Mouse (Mus musculus) intestine, postnatal 0 days (tissue): ENCODE measurements at regions not wholly inside any gene's neighbourhood (a gene's known extent, or its start where the extent isn't known, plus 50 kb on each side); places are given as distances from the start of the nearest gene placed in this dataset.

Source experiments
- ATAC-seq: fragments of 200-750 bp; cut with Nextera tagmentation; 2 replicates; pipeline ENCODE4 v1.8.0; 2017; ENCODE audit warnings: mild to moderate bottlenecking, moderate TSS enrichment, moderate library complexity
- H3K27ac ChIP-seq: fragments of 300-500 bp; sonication (generic); 2 replicates; pipeline ENCODE4 v1.5.1; 2014; ENCODE audit warnings: mild to moderate bottlenecking, low read depth, low read length, moderate library complexity
- H3K27me3 ChIP-seq: fragments of 300-500 bp; sonication (generic); replicated peaks from 2 replicates; pipeline ENCODE4 v1.6.1; 2014; ENCODE audit warnings: low read length, mixed read lengths; ENCODE audit not compliant: control insufficient read depth, insufficient read depth
- H3K36me3 ChIP-seq: fragments of 300-500 bp; sonication (generic); 2 replicates; pipeline ENCODE4 v1.6.1; 2014; ENCODE audit warnings: mild to moderate bottlenecking, moderate library complexity; ENCODE audit not compliant: control insufficient read depth, insufficient read depth
- H3K4me1 ChIP-seq: fragments of 300-500 bp; sonication (generic); replicated peaks from 2 replicates; pipeline ENCODE4 v1.6.1; 2014; ENCODE audit warnings: antibody characterized with exemption, low read length, mixed read lengths; ENCODE audit not compliant: control insufficient read depth, insufficient read depth
- H3K4me2 ChIP-seq: fragments of 300-500 bp; sonication (generic); replicated peaks from 2 replicates; pipeline ENCODE4 v1.6.1; 2014; ENCODE audit warnings: low read depth, mild to moderate bottlenecking, moderate library complexity
- H3K4me3 ChIP-seq: fragments of 300-500 bp; sonication (generic); 2 replicates; pipeline ENCODE4 v1.5.1; 2014; ENCODE audit warnings: low read depth, low read length
- H3K9ac ChIP-seq: fragments of 300-500 bp; sonication (generic); 2 replicates; pipeline ENCODE4 v1.6.1; 2014; ENCODE audit warnings: mild to moderate bottlenecking, low read depth, low read length
- H3K9me3 ChIP-seq: fragments of 300-500 bp; sonication (generic); 2 replicates; pipeline ENCODE4 v1.6.1; 2016; ENCODE audit warnings: mixed run types; ENCODE audit not compliant: control insufficient read depth
- CTCF ChIP-seq: sonication (generic); IDR thresholded peaks from 2 replicates; pipeline ENCODE4 v1.5.1; 2016; ENCODE audit warnings: low read depth, mild to moderate bottlenecking, control low read depth, antibody characterized with exemption, moderate library complexity
- WGBS: fragments of 180-500 bp; shearing (Covaris S2); extraction: QIAGEN DNeasy Blood & Tissue Kit; methylation state at CpG from one replicate; pipeline ENCODE4 v1.1.7; 2014; 5-methylcytosine and 5-hydroxymethylcytosine counted together

- TF ChIP-seq CTCF: no peak
- WGBS: 70% methylated on average over 2 of the region's 2 CpGs
- Histone ChIP-seq H3K4me2 (no peak overlapping the region), H3K27ac (no peak overlapping the region), H3K36me3 (no peaks in the 10 kb centered on the region), H3K9me3 (no peaks in the 10 kb centered on the region), H3K4me1 (0 out of 2 replicates have a peak, but pooled peaks cover 6% of the 10 kb centered on the region), H3K4me3 (no peak overlapping the region), H3K27me3 (no peaks in the 10 kb centered on the region), H3K9ac (no peak overlapping the region)
- ATAC-seq: no peak
These were observed 71.6 kb upstream of the Sesn3 start for GRCm38 (mm10) chr9:14203307-14203695.

- Histone ChIP-seq H3K27me3 (no peaks in the 10 kb centered on the region), H3K9me3 (no peaks in the 10 kb centered on the region), H3K4me3 (no peak overlapping the region), H3K36me3 (no peaks in the 10 kb centered on the region), H3K4me1 (0 out of 2 replicates have a peak, but pooled peaks cover 6% of the 10 kb centered on the region), H3K27ac (no peak overlapping the region), H3K4me2 (no peak overlapping the region), H3K9ac (no peak overlapping the region)
- TF ChIP-seq CTCF: no peak
- 75% methylated on average over 11 of the region's 11 CpGs for WGBS
- no peak for ATAC-seq
These were observed 71.0 kb upstream of the Sesn3 start for GRCm38 (mm10) chr9:14203768-14204416.

DNA sequence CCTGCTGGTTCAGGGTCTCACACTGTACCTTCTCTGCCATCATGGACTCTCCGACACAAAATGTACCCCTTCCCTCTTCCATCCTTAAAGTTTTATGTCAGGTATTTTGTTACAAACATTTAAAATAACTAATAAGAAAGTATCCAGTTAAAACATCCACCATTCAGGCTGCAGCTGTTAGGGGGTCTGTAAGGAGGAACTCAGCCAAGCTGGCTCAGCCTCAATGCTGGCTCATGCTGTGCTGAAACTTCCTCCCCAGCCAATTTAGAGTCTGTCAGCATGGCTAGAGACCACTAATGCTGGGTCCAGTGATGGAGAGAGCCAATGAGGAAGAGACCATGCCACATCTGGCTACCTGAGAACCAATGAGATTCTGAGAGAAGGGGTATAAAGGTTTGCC, 70.0 kb upstream of the Sesn3 start:
- no peak for TF ChIP-seq CTCF
- Histone ChIP-seq H3K9me3 (no peaks in the 10 kb centered on the region), H3K27me3 (no peaks in the 10 kb centered on the region), H3K9ac (no peak overlapping the region), H3K27ac (no peak overlapping the region), H3K36me3 (no peaks in the 10 kb centered on the region), H3K4me3 (no peak overlapping the region), H3K4me2 (no peak overlapping the region), H3K4me1 (0 out of 2 replicates have a peak, but pooled peaks cover 6% of the 10 kb centered on the region)
- whole genome bisulfite sequencing: 83% methylated on average over 1 of the region's 1 CpGs
- ATAC-seq: no peak

GRCm38 (mm10) chr9:14206838-14207560, 67.9 kb upstream of the Sesn3 start:
- TF ChIP-seq CTCF: no peak
- Histone ChIP-seq H3K9ac (no peak overlapping the region), H3K4me2 (no peak overlapping the region), H3K4me3 (no peak overlapping the region), H3K4me1 (0 out of 2 replicates have a peak, but pooled peaks cover 6% of the 10 kb centered on the region), H3K9me3 (no peaks in the 10 kb centered on the region), H3K27me3 (no peaks in the 10 kb centered on the region), H3K27ac (no peak overlapping the region), H3K36me3 (no peaks in the 10 kb centered on the region)
- ATAC-seq: no peak
- WGBS: 69% methylated on average over 16 of the region's 16 CpGs

GRCm38 (mm10) chr9:14207561-14207936, 67.3 kb upstream of the Sesn3 start:
- Histone ChIP-seq H3K9ac (no peak overlapping the region), H3K4me1 (0 out of 2 replicates have a peak, but pooled peaks cover 6% of the 10 kb centered on the region), H3K9me3 (no peaks in the 10 kb centered on the region), H3K4me3 (no peak overlapping the region), H3K27me3 (no peaks in the 10 kb centered on the region), H3K27ac (no peak overlapping the region), H3K4me2 (no peak overlapping the region), H3K36me3 (no peaks in the 10 kb centered on the region)
- WGBS: 36% methylated on average over 3 of the region's 3 CpGs
- ATAC-seq: peak; percentile 43; the same call in 1 of the 2 replicates
- no peak for TF ChIP-seq CTCF

DNA sequence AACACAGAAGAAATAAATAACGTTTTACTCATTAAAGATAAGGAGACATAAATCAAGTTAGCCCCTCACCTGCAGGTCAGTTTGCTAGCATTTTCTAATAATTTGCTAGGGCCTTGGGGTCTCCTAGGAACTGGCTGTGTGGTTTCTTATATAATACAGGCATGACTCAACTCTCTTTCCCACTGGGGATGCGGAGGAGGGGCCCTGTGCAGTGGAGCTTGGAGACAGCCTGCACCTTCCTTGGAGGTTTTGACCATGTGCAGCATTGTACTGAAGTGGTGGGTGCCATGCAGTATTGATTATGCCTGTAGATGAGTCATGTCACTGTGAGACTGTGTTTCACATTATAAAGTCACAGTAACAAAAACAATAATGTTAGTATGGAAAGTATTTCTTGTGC, 61.6 kb upstream of the Sesn3 start:
- TF ChIP-seq CTCF: no peak
- Histone ChIP-seq H3K27me3 (no peaks in the 10 kb centered on the region), H3K9me3 (no peaks in the 10 kb centered on the region), H3K36me3 (no peaks in the 10 kb centered on the region), H3K4me3 (no peak overlapping the region), H3K4me1 (0 out of 2 replicates have a peak, but pooled peaks cover 6% of the 10 kb centered on the region), H3K4me2 (no peak overlapping the region), H3K9ac (no peak overlapping the region), H3K27ac (no peak overlapping the region)
- ATAC-seq: no peak
- WGBS: 64% methylated on average over 2 of the region's 2 CpGs
